Mouse (Mus musculus) adrenal gland, adult 18-20 months (tissue): Measurements from ENCODE around the gene Chrm5. TPM values are rescaled to one million over a fixed set of nuclear protein-coding genes. Genes with fewer than 3 reads are reported as not detected.

Source experiments
- DNase-seq, 2 experiments: peaks; one replicate each; pipeline ENCODE4 v3.0.0; 2021 to 2022; ENCODE audit warnings: low spot score in 2 of 2
- long read RNA-seq, 2 experiments: library from polyadenylated mRNA; stranded (forward); transcript quantifications; one replicate each; pipeline ENCODE4 v2.0.0; 2021
- total RNA-seq, 2 experiments: library from RNA; stranded (reverse); gene quantifications; 1 replicate in 1 of 2; 2 replicates in 1 of 2; pipeline ENCODE4 v1.2.3; 2021

Gene Chrm5
- total RNA-seq, result not detected
- long read RNA-seq, experiment 1, result 0 reads
- long read RNA-seq, experiment 2, result 0 reads

DNA sequence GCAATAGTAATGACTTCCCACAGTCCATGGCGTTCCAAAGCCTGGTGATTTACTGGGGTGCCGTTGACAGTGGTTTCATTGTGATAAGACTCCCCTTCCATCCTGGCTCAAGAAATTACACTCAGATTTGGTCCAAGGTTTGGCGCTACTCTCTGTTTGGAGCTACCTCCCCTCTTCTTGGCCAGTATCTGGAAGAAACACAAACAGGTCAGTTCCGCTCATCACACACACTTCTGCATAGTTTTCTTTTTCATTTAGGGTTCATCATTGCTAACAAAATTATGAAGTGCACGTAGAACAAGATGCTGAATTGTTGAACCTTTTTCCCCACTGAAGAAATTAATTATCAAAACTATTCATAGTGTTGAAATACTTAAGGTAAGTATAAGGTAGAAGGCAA lies at the start of gene Chrm5:
Gene Chrm5, minus strand, starts transcription at position 101 of the 400 bp plus-strand sequence.
- no peak for DNase-seq

DNA sequence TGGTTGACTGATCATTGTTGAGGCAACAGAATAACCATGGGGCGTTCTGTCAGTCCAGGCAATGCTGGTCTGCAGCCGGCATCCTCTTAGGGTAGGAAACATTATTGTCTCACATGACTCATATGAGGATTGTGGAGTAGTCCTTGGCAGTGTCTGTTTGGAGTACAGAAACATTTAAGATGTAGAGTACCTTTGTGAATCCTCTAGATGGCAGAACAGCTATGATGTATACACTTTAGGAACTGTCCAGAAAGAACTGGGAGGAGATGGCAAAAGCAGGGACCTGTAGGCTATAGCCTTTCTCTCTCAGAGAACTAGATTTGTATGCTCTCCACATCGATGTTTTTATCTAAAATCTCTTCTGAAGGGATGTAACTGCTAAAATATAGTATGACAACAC lies 46.4 kb upstream of the Chrm5 start:
- DNase-seq, result no peak

DNA sequence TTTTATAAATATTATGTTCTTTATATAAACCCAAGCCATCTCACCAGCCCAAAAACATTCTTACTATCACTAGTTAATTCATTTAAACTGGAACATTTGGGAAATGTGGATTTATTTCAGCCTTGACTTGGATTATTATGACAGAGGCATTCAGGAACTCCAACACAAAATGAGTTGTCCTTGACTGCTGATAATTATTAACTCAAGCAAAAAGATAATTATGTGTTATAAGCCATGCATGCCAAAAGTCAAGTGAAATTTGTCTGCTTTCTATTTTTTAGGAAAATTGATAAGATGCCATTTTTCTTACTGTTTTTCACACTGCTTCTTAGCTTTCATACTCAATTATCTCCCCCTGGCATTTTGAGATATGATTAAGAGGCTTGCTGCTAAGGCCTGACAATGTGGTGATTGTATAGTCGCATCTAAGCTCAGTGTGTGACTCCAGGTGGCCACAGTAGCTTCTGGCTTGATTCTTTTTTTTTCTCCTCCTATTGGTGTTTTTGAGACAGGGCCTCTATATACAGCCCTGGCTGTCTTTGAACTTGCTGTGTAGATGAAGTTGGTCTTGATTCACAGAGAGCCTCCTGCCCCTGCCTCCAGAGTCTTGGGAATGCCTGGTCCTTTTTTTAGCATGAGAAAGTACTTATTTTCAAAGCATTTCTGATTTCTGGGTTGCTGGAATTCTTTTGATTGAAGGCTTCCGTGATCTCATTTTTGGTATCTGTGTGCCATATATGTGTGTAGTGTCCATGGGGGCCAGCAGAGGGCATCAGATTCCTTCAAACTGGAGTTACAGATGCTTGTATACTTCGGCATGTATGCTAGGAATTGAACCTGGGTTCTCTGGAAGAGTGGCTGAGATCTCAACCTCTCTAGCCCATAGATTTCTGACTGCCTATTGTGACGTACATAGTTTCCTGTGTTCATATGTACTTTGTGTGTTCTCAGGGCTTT lies 40.2 kb upstream of the Chrm5 start:
- DNase-seq, result no peak

DNA sequence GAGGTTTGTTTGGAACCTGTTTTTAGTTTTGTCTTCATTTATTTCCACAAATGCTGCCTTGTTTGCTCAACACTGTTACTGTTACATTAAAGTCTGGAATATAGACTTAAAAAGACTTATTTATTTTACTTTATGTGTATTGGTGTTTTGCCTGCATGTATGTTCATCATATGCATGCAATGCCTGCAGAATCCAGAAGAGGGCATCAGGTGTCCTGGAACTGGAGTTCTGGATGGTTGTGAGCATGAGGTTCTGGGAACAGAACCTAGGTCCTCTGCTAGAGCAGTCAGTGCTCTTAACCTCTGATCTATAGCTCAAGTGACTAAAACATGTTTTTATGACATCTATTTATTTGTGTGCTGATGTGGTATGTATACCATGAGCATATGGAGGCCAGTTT lies 38.0 kb upstream of the Chrm5 start:
- no peak for DNase-seq

DNA sequence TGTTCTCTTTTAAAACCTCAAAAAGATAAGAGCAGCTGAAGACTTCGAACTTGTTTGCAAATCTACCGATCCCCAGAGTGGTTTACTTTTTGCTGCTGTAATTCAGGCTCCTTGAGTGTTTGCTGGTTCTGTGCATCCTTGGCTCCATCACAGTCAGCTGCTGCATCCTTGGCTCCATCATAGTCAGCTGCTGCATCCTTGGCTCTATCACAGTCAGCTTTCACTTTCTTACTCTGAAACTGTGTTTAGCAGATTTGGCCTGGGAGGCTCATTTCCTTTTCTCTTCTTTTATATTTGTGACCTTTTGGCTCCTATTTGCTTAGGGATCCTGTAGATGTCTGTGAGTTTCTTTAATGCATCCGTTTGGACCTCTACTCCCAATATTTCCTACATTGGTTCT lies 36.6 kb upstream of the Chrm5 start:
- DNase-seq, result no peak

DNA sequence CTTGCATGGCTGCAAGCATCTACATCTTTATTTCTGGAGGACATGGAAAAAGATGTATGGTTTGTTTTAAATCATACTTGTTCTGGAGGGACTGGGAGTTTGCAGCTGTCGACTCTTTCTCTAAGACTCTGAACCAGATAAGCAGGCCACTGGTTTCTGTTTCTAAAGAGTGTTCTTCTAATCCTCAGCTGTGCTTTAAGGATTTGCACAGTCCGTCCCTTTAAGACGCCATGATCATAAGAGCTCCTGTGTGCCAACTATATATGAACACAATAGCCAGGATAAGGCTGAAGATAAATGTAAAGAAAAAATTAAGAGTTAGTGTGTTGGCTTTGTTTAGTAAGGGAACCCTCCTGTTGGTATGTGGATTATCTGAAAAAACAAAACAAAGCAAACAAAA lies 36.2 kb upstream of the Chrm5 start:
- no peak for DNase-seq

- no peak for DNase-seq
Observed at GRCm38 (mm10) chr2:112513036-112513435, 32.5 kb upstream of the Chrm5 start.

- no peak for DNase-seq
Observed at GRCm38 (mm10) chr2:112510140-112510539, 29.6 kb upstream of the Chrm5 start.

DNA sequence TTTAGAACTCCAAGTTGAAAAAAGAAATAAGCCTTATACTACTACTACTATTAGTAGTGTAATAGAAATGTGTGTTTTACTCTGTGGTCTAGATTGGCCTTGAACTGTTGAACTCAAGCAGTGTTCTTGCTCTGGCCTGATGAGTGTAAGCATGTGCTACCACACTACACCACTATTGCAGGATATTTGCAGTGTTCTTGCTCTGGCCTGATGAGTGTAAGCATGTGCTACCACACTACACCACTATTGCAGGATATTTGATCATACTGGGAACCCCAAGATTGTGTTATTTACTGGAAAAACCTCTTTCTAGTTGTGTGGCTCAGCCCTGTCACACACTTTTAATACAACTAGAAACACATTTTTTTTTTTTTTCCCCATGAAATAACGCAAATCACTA lies 26.9 kb upstream of the Chrm5 start:
- DNase-seq, result no peak

GRCm38 (mm10) chr2:112506841-112507435 lies 26.4 kb upstream of the Chrm5 start:
- no peak for DNase-seq

GRCm38 (mm10) chr2:112503978-112504377 lies 23.4 kb upstream of the Chrm5 start:
- no peak for DNase-seq

DNA sequence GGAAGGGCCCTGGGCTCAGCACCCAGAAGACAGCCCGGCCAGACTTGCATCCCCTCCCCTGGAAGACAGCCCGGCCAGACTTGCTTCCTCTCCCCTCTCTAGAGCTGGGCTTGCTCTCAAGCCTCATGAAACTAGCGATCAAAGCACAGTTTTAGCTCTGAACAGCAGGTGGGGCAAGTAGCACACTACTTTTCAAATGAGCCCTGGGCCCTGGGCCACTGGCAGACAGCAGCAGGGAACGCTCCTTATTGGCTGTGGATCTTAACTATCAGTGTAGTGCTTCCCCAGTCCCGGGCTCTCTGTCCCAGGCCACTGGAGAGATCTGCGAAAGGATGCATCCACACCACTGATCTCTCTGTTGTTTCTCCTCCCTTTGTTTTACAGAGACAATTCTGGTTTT lies 20.6 kb upstream of the Chrm5 start:
- peak; percentile 47 to 49 for DNase-seq

DNA sequence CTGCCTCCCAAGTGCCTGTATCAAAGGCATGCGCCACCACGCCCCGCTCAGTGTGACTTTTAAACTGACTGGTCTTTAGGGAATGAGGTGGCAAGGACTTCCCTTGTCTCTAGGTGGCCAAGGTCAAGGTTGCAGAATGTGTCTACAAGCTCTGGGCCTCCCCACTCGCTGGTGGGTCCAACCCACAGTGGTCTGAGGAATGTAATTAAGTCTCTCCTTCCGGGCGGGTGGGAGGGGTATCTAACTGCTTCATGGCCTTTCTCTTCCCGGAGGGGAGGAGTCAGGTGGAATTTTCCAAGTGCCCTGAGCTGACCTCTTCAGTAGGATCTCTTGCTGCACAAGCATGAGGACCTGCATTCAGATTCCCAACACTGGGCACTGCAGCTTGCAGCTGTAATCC lies 17.3 kb upstream of the Chrm5 start:
- DNase-seq, result no peak

GRCm38 (mm10) chr2:112493539-112494260 lies 13.1 kb upstream of the Chrm5 start:
- DNase-seq, result peak in 1 of 2 experiments; percentile 7

DNA sequence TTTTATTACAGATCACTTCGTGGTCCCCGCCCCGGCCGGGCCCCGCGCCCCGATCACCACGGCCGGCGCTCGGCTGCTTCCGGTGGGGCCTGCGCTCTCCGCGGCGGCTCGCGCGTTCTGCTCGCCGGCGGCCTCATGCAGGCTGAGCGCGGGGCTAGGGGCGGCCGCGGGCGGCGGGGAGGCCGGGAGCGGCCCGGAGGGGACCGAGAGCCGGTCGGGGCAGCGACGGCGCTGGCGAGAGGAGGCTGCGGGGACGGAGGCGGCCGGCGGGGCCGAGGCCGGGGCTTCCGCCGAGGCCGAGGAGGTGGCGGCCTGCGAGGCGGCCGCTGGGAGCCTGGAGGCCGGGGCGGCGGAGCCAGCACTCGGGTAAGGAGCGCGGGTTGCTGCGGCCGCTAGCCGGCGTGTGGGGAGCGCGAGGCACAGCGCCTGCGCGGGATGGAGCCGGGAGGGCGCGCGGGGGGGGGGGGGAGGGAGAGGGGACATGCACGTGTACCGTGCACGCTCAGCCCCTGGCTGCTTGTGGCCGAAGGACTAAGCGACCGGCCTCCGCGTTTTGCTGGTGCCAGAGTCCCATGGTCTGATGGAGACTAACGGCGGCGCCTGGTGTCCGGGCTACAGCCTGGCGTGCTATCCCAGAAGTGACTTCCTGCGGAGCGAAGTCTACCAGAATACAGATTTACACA lies 12.4 kb upstream of the Chrm5 start, which contains the start of gene Aven:
Gene Aven, plus strand, starts transcription at position 109 of the 683 bp plus-strand sequence.
- DNase-seq, result peak; percentile 81 to 88

GRCm38 (mm10) chr2:112492431-112492855 lies 11.9 kb upstream of the Chrm5 start:
- DNase-seq, result no peak

DNA sequence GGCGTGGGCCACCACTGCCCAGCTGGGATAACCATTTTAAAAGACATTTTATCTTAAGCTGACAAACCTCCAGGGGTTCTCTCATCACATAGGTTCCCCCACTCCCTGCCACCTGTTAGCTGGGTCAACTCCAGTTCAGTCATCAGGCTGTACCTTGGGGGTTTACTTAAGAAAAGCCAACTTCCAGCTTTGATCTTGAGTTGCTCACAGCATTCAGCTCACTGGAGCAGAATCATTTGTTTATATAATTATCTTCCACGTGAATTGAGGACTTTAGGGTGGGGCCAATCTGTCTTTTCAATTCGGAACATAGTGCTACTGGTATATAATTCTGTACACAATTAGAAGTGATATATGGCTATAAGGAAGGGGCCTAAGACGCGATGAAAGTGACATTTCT lies 11.1 kb upstream of the Chrm5 start:
- DNase-seq, result no peak

DNA sequence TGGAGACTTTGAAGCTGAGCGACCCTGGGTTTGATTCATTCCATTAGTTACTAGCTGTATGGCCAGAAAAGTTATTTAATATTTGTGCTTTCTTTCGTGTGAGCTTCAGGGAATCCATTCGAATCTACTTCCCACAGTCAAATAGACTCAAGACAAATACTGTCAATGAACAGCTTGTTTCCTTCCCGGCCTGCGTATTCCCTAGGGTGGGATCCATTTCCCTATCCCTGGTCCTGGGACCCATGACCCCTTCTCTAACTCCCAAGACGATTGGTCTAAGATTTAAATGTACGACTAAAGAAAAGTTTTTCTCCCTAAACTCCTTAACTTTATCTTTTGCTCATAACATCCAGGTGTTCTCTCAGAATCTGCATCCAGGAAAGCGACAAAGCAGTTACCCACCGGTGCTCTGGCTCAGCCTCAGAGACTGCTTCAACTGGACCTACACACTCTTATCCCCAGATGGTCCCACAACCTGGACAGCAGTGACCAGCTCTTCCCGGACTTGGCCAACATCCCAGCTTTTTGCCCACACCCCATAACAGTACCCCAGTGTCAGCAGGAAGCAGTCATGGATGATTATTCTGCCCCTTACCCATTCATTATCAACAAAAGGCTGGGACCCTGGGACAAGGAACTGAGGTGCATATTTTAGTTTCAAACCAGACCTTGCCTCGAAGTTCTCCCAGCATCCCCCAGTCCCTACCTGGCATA lies 10.1 kb upstream of the Chrm5 start:
- DNase-seq, result no peak

- no peak for DNase-seq
Observed at GRCm38 (mm10) chr2:112484886-112485285, 4.3 kb upstream of the Chrm5 start.

- DNase-seq, result no peak
Observed at GRCm38 (mm10) chr2:112483334-112483651, 2.7 kb upstream of the Chrm5 start.
